Mouse (Mus musculus) stomach, postnatal 0 days (tissue): ENCODE measurements at regions not wholly inside any gene's neighbourhood (a gene's known extent, or its start where the extent isn't known, plus 50 kb on each side); places are given as distances from the start of the nearest gene placed in this dataset.

ENCODE experiments used
- CTCF ChIP-seq: IDR thresholded peaks from 2 replicates; pipeline ENCODE4 v1.5.1; 2016; ENCODE audit warnings: antibody characterized with exemption, low read depth, mild to moderate bottlenecking, moderate library complexity
- EP300 ChIP-seq: optimal IDR thresholded peaks from 2 replicates; pipeline ENCODE3; 2016; ENCODE audit warnings: antibody characterized with exemption

GRCm38 (mm10) chr16:22743461-22743860, 67.9 kb downstream of the Crygs start:
- TF ChIP-seq CTCF (no peak), EP300 (no peak)
